Mouse (Mus musculus): ENCODE measurements at regions not wholly inside any gene's neighbourhood (a gene's known extent, or its start where the extent isn't known, plus 50 kb on each side); places are given as distances from the start of the nearest gene placed in this dataset.

DNA sequence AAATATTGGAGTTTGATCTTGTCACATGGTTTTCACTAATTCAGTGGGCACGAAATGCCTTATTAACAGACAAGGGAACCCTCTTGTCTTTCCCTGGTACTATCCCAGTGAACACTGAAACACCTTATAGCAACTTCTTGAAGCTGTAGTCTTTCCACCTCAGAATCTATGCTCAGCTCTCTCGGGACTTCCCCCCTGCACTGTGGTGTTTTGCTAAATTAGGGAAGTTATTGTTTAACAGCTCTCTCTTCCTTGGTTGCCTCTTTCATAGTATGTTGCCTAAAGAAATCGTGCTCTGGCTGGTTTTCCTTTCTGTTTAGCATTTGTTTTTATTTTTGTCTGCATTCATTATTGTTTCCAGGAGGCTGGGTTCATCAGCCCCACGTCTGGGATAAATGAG lies 316.0 kb downstream of the Plk2 start:
- no peak for ATAC-seq (ENCODE audit: low read depth)
- Histone ChIP-seq H3K36me3 (ENCODE audit: control insufficient read depth, insufficient read depth) (no peaks in the 10 kb centered on the region), H3K4me2 (ENCODE audit: low read depth, low read length) (no peak overlapping the region), H3K4me3 (ENCODE audit: low read depth, low read length) (no peak overlapping the region), H3K9ac (ENCODE audit: low read depth, low read length) (no peak overlapping the region), H3K27ac (ENCODE audit: low read length) (no peak overlapping the region), H3K9me3 (replicated peaks; ENCODE audit: control insufficient read depth, low read length) (no peaks in the 10 kb centered on the region), H3K4me1 (ENCODE audit: control insufficient read depth, low read depth, low read length) (no peaks in the 10 kb centered on the region), H3K27me3 (ENCODE audit: control insufficient read depth, insufficient read depth, low read depth, low read length) (no peaks in the 10 kb centered on the region)
- WGBS (ENCODE audit: insufficient replicate concordance) = 24% methylated on average over 4 of the region's 4 CpGs

DNA sequence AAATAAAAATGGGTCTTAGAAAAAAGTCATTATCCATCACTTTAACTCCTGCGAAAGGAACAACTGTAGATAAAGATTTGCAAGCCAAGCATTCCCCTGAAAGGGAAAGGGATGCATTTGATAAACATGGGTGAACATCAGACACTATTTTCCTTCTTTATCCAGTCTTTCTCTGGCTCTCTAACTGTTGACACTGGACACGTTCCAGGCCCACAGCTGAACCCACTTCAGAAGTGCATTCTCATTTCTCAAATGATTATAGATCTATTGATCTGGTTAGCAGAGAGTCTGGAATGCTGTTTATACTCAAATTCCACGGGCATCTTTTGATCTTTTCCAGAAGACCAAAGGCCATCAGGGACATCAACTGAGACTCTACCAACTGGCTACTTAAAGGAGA lies 317.7 kb downstream of the Plk2 start:
- WGBS (ENCODE audit: insufficient replicate concordance) = 26% methylated on average over 3 of the region's 3 CpGs
- Histone ChIP-seq H3K4me2 (ENCODE audit: low read depth, low read length) (no peak overlapping the region), H3K4me1 (ENCODE audit: control insufficient read depth, low read depth, low read length) (no peaks in the 10 kb centered on the region), H3K9me3 (replicated peaks; ENCODE audit: control insufficient read depth, low read length) (no peaks in the 10 kb centered on the region), H3K27me3 (ENCODE audit: control insufficient read depth, insufficient read depth, low read depth, low read length) (no peaks in the 10 kb centered on the region), H3K9ac (ENCODE audit: low read depth, low read length) (no peak overlapping the region), H3K27ac (ENCODE audit: low read length) (no peak overlapping the region), H3K4me3 (ENCODE audit: low read depth, low read length) (no peak overlapping the region), H3K36me3 (ENCODE audit: control insufficient read depth, insufficient read depth) (no peaks in the 10 kb centered on the region)
- no peak for ATAC-seq (ENCODE audit: low read depth)

DNA sequence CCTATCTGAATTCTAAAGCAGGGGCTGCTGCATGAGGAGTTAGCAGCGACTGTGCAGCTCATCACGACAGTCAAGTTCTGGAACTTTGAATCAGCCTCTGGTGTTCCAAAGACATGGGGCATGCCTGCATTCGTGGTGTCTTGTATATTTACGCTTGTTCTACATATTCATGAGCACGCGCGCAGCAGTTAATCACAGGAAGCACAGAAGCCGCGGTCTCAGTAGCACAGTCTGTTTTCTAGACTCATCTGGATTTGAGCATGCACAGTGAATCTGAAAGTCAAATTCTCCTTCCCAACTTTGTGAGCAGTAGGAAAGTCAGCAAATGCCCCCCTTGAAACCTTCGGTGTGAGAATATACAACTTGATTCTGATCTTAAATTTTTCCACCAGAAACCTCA lies 327.3 kb downstream of the Plk2 start:
- Histone ChIP-seq H3K9me3 (replicated peaks; ENCODE audit: control insufficient read depth, low read length) (no peaks in the 10 kb centered on the region), H3K36me3 (ENCODE audit: control insufficient read depth, insufficient read depth) (no peaks in the 10 kb centered on the region), H3K4me1 (ENCODE audit: control insufficient read depth, low read depth, low read length) (no peaks in the 10 kb centered on the region), H3K4me2 (ENCODE audit: low read depth, low read length) (no peak overlapping the region), H3K4me3 (ENCODE audit: low read depth, low read length) (no peak overlapping the region), H3K9ac (ENCODE audit: low read depth, low read length) (no peak overlapping the region), H3K27ac (ENCODE audit: low read length) (no peak overlapping the region), H3K27me3 (ENCODE audit: control insufficient read depth, insufficient read depth, low read depth, low read length) (no peaks in the 10 kb centered on the region)
- ATAC-seq (ENCODE audit: low read depth) = no peak
- WGBS (ENCODE audit: insufficient replicate concordance) = 74% methylated on average over 10 of the region's 10 CpGs

DNA sequence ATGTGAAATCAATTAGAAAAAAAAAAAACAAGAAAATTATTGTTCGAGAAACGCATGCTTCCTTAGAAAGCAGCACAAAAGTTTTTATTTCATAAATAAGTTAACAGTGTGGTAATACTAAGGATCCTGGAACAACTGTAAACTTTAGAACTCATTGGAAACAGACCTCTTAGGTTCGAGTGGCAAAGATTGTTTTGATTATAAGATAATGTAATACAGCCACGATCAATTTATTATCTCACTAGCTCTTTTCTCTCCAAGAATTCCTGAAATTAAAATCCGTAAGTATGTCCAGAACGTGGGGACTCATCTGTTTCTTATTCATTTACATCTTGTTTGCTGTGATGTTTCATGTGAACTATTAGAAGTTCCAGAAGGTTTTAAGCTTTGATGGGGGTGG lies 327.9 kb downstream of the Plk2 start:
- Histone ChIP-seq H3K4me1 (ENCODE audit: control insufficient read depth, low read depth, low read length) (no peaks in the 10 kb centered on the region), H3K4me3 (ENCODE audit: low read depth, low read length) (no peak overlapping the region), H3K27ac (ENCODE audit: low read length) (no peak overlapping the region), H3K9ac (ENCODE audit: low read depth, low read length) (no peak overlapping the region), H3K4me2 (ENCODE audit: low read depth, low read length) (no peak overlapping the region), H3K36me3 (ENCODE audit: control insufficient read depth, insufficient read depth) (no peaks in the 10 kb centered on the region), H3K9me3 (replicated peaks; ENCODE audit: control insufficient read depth, low read length) (no peaks in the 10 kb centered on the region), H3K27me3 (ENCODE audit: control insufficient read depth, insufficient read depth, low read depth, low read length) (no peaks in the 10 kb centered on the region)
- no peak for ATAC-seq (ENCODE audit: low read depth)
- 55% methylated on average over 6 of the region's 6 CpGs for WGBS (ENCODE audit: insufficient replicate concordance)

DNA sequence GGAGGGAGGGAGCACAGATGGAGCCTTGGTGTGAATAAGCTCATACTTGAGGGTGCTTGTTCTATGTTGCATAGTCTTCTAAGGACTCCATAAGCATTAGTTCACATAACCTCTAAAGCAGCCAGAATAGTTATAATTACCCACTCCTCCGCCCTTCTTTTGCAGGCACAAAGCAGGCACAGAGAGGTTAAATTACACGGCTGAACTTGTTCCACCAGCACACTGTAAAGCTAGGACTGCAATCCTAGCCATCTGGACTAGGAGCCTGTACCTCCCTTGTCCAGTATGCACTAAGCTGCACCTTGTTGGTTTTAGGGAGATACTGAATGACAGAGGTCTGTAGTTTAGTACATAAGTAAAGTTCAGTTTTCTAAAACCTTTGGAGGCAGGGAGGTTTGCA lies 330.0 kb downstream of the Plk2 start:
- H3K36me3 ChIP-seq (ENCODE audit: control insufficient read depth, insufficient read depth) = no peaks in the 10 kb centered on the region
- H3K4me3 ChIP-seq (ENCODE audit: low read depth, low read length) = no peak overlapping the region
- H3K27me3 ChIP-seq (ENCODE audit: control insufficient read depth, insufficient read depth, low read depth, low read length) = no peaks in the 10 kb centered on the region
- WGBS (ENCODE audit: insufficient replicate concordance) = 53% methylated on average over 2 of the region's 2 CpGs
- H3K9me3 ChIP-seq (replicated peaks; ENCODE audit: control insufficient read depth, low read length) = no peaks in the 10 kb centered on the region
- no peak overlapping the region for H3K4me2 ChIP-seq (ENCODE audit: low read depth, low read length)
- no peaks in the 10 kb centered on the region for H3K4me1 ChIP-seq (ENCODE audit: control insufficient read depth, low read depth, low read length)
- ATAC-seq (ENCODE audit: low read depth) = no peak
- no peak overlapping the region for H3K27ac ChIP-seq (ENCODE audit: low read length)
- no peak overlapping the region for H3K9ac ChIP-seq (ENCODE audit: low read depth, low read length)

DNA sequence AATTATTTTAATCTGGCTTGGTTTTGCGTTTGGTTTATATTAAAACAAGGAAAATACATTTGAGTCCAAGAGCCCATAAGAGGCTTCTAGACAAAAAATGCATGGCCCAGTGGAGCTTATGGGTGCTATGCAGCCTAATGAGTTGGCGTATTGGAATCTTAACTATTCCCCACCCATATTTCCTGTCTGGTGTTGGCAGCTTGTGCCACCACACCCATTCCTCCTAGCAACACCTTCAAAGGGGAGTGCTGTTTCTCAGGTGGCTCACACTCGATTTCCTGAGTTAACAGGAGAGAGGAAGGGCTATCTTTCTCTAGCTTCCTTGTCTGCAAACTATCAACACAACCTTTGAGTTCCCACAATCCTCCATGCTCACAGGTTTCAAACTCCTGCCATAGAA lies 331.0 kb downstream of the Plk2 start:
- Histone ChIP-seq H3K4me3 (ENCODE audit: low read depth, low read length) (no peak overlapping the region), H3K4me2 (ENCODE audit: low read depth, low read length) (no peak overlapping the region), H3K27me3 (ENCODE audit: control insufficient read depth, insufficient read depth, low read depth, low read length) (no peaks in the 10 kb centered on the region), H3K4me1 (ENCODE audit: control insufficient read depth, low read depth, low read length) (no peaks in the 10 kb centered on the region), H3K9ac (ENCODE audit: low read depth, low read length) (no peak overlapping the region), H3K36me3 (ENCODE audit: control insufficient read depth, insufficient read depth) (no peaks in the 10 kb centered on the region), H3K9me3 (replicated peaks; ENCODE audit: control insufficient read depth, low read length) (no peaks in the 10 kb centered on the region), H3K27ac (ENCODE audit: low read length) (no peak overlapping the region)
- WGBS (ENCODE audit: insufficient replicate concordance) = 40% methylated on average over 3 of the region's 3 CpGs
- no peak for ATAC-seq (ENCODE audit: low read depth)

DNA sequence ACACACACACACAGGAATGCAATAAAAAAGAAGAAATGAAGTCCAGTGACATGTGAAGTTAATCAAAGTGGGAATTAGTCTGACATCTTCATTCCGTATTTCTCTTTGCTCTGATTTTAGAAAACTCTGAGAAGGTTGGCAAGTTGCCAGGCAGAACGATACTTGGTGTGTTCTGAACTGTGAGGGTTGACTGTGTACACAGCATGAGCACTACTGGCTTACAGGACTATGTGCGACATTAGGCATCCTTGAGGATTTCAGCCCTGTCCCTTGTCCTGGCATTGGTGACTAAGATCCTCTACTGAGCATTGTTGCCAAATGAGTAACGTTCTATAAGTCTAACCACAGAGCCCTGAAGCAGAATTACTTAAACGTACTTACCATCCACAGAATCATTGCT lies 340.7 kb downstream of the Plk2 start:
- Histone ChIP-seq H3K4me2 (ENCODE audit: low read depth, low read length) (no peak overlapping the region), H3K9ac (ENCODE audit: low read depth, low read length) (no peak overlapping the region), H3K27ac (ENCODE audit: low read length) (no peak overlapping the region), H3K27me3 (ENCODE audit: control insufficient read depth, insufficient read depth, low read depth, low read length) (no peaks in the 10 kb centered on the region), H3K4me3 (ENCODE audit: low read depth, low read length) (no peak overlapping the region), H3K9me3 (replicated peaks; ENCODE audit: control insufficient read depth, low read length) (no peaks in the 10 kb centered on the region), H3K36me3 (ENCODE audit: control insufficient read depth, insufficient read depth) (no peaks in the 10 kb centered on the region), H3K4me1 (ENCODE audit: control insufficient read depth, low read depth, low read length) (no peaks in the 10 kb centered on the region)
- WGBS (ENCODE audit: insufficient replicate concordance) = 48% methylated on average over 5 of the region's 5 CpGs
- no peak for ATAC-seq (ENCODE audit: low read depth)

DNA sequence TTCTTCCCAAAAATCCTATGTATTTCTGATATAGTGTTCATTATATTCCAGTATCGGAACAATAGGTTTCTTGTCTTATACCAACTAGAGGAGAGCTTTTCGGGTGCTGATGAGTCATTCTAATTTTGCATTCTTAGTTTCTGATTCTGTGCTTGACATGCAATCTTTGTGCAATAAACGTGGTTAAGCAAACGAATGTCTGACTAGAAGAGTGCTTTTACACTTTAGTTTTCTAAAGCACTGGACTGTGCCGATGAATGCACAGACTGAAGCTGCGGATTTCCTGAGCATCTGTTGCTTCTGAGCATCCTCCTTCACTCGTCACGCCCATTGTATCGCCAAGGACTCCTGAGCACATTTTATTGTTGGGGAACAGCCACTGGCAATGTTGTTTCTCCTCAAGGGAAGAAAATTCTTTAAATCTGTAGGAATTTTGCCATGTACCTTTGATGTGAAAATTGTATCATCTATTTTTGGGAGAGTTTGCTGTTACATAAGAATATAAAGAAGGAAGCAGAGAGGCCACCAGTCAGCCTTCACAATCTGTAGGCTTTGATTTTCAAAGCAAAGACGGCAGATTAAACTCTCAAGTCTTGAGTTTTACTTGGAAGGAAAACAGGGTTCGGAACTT lies 346.8 kb downstream of the Plk2 start:
- no peaks in the 10 kb centered on the region for H3K9me3 ChIP-seq (replicated peaks; ENCODE audit: control insufficient read depth, low read length)
- H3K4me3 ChIP-seq (ENCODE audit: low read depth, low read length) = no peak overlapping the region
- H3K27ac ChIP-seq (ENCODE audit: low read length) = no peak overlapping the region
- H3K4me1 ChIP-seq (ENCODE audit: control insufficient read depth, low read depth, low read length) = no peaks in the 10 kb centered on the region
- no peak overlapping the region for H3K4me2 ChIP-seq (ENCODE audit: low read depth, low read length)
- no peaks in the 10 kb centered on the region for H3K27me3 ChIP-seq (ENCODE audit: control insufficient read depth, insufficient read depth, low read depth, low read length)
- H3K9ac ChIP-seq (ENCODE audit: low read depth, low read length) = no peak overlapping the region
- ATAC-seq (ENCODE audit: low read depth) = no peak
- H3K36me3 ChIP-seq (ENCODE audit: control insufficient read depth, insufficient read depth) = no peaks in the 10 kb centered on the region
- WGBS (ENCODE audit: insufficient replicate concordance) = 55% methylated on average over 11 of the region's 11 CpGs

DNA sequence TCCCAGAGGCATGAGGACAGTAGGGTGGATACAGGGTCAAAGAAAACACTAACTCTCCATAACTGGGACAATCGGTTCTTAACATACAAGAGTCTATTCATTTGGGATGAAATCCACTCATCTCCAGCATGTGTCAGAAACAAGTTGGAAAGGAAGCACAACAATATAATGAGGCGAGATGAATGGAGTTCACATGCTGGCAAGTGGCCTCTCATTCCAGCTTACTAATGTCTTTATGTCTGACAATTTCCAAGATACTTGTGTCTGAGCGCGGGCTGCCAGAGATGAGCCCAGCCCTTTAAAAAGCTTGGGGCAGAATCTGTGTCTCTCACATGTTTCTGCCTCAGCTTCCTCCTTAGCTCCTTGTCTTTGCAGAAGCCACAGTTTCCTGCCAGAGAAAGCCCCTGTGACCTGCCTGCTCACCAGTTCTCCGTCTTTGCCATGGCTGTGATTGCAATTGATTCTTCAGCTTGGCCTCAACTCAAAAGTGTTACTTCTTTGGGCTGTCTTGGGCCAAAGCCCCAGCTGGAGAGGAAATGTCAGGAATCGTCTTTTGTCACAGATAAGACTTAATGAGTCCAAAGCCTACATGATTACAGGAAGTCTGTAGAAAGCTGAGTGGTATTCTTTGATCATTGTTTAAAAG lies 352.5 kb downstream of the Plk2 start:
- H3K27ac ChIP-seq (ENCODE audit: low read length) = no peak overlapping the region
- no peak overlapping the region for H3K4me2 ChIP-seq (ENCODE audit: low read depth, low read length)
- H3K4me3 ChIP-seq (ENCODE audit: low read depth, low read length) = no peak overlapping the region
- peak; percentile 11; the same call in 1 of the 2 replicates for ATAC-seq (ENCODE audit: low read depth)
- H3K27me3 ChIP-seq (ENCODE audit: control insufficient read depth, insufficient read depth, low read depth, low read length) = no peaks in the 10 kb centered on the region
- no peaks in the 10 kb centered on the region for H3K36me3 ChIP-seq (ENCODE audit: control insufficient read depth, insufficient read depth)
- 16% methylated on average over 6 of the region's 6 CpGs for WGBS (ENCODE audit: insufficient replicate concordance)
- H3K9me3 ChIP-seq (replicated peaks; ENCODE audit: control insufficient read depth, low read length) = no peaks in the 10 kb centered on the region
- H3K4me1 ChIP-seq (ENCODE audit: control insufficient read depth, low read depth, low read length) = no peaks in the 10 kb centered on the region
- H3K9ac ChIP-seq (ENCODE audit: low read depth, low read length) = no peak overlapping the region
